Mouse (Mus musculus) adrenal gland, postnatal 4 days (tissue): ENCODE measurements around the gene Ip6k2. TPM values are rescaled to one million over a fixed set of nuclear protein-coding genes. Genes with fewer than 3 reads are reported as not detected.

Experiments used
- DNase-seq, 2 experiments: peaks; one replicate each; pipeline ENCODE4 v3.0.0; 2021 to 2022; ENCODE audit warnings: low spot score in 2 of 2, mixed read lengths in 2 of 2
- total RNA-seq, 2 experiments: library from RNA; stranded (reverse); gene quantifications; 2 replicates each; pipeline ENCODE4 v1.2.3; 2021

Ip6k2 gene
- total RNA-seq, 2 experiments from 2014 or later, result 124 to 130 TPM

- DNase-seq, result no peak
Observed at GRCm38 (mm10) chr9:108781891-108782290, 1.7 kb upstream of the Ip6k2 start.

GRCm38 (mm10) chr9:108782836-108783547 is 604 bp upstream of the Ip6k2 start:
- DNase-seq, result no peak

GRCm38 (mm10) chr9:108785416-108785815 is 1.8 kb downstream of the Ip6k2 start:
- DNase-seq, result no peak

GRCm38 (mm10) chr9:108786494-108786893 is 2.9 kb downstream of the Ip6k2 start:
- no peak for DNase-seq

GRCm38 (mm10) chr9:108787080-108787479 is 3.5 kb downstream of the Ip6k2 start:
- no peak for DNase-seq

GRCm38 (mm10) chr9:108788713-108789112 is 5.1 kb downstream of the Ip6k2 start:
- DNase-seq, result no peak

GRCm38 (mm10) chr9:108792307-108792706 is 8.7 kb downstream of the Ip6k2 start:
- DNase-seq, result no peak

- DNase-seq, result no peak
Observed at GRCm38 (mm10) chr9:108792730-108793129, 9.1 kb downstream of the Ip6k2 start.

GRCm38 (mm10) chr9:108795281-108795680 is 11.7 kb downstream of the Ip6k2 start:
- no peak for DNase-seq

- no peak for DNase-seq
Observed at GRCm38 (mm10) chr9:108795762-108796161, 12.2 kb downstream of the Ip6k2 start.

GRCm38 (mm10) chr9:108796351-108796981 is 12.9 kb downstream of the Ip6k2 start:
- DNase-seq, result no peak

GRCm38 (mm10) chr9:108797477-108797876 is 13.9 kb downstream of the Ip6k2 start:
- no peak for DNase-seq

GRCm38 (mm10) chr9:108798508-108799075 is 15.0 kb downstream of the Ip6k2 start:
- no peak for DNase-seq

GRCm38 (mm10) chr9:108799564-108799963 is 16.0 kb downstream of the Ip6k2 start:
- no peak for DNase-seq

- no peak for DNase-seq
Observed at GRCm38 (mm10) chr9:108805768-108806167, 22.2 kb downstream of the Ip6k2 start.

- DNase-seq, result no peak
Observed at GRCm38 (mm10) chr9:108806379-108806778, 22.8 kb downstream of the Ip6k2 start.

GRCm38 (mm10) chr9:108806831-108807230 is 23.2 kb downstream of the Ip6k2 start:
- DNase-seq, result no peak

GRCm38 (mm10) chr9:108807674-108808073 is 24.1 kb downstream of the Ip6k2 start:
- DNase-seq, result no peak

- DNase-seq, result peak; percentile 94
Observed at GRCm38 (mm10) chr9:108808163-108808665, 24.6 kb downstream of the Ip6k2 start, which contains the start of gene Nckipsd. TSS of gene Nckipsd (plus strand) at chr9:108808368.

- no peak for DNase-seq
Observed at GRCm38 (mm10) chr9:108809188-108809587, 25.6 kb downstream of the Ip6k2 start.

GRCm38 (mm10) chr9:108809723-108810122 is 26.1 kb downstream of the Ip6k2 start:
- no peak for DNase-seq

GRCm38 (mm10) chr9:108810516-108810915 is 26.9 kb downstream of the Ip6k2 start:
- DNase-seq, result no peak
